Mouse (Mus musculus) R1 (cell line): ENCODE data around the gene Selenos.
A peak's percentile ranks its signal among the peaks of the same experiment; 100 is the strongest.

Experiments used
- DNase-seq: peaks from one replicate; pipeline ENCODE4 v3.0.0-alpha.2; 2018; ENCODE audit warnings: low read depth, low spot score

Gene Selenos

DNA sequence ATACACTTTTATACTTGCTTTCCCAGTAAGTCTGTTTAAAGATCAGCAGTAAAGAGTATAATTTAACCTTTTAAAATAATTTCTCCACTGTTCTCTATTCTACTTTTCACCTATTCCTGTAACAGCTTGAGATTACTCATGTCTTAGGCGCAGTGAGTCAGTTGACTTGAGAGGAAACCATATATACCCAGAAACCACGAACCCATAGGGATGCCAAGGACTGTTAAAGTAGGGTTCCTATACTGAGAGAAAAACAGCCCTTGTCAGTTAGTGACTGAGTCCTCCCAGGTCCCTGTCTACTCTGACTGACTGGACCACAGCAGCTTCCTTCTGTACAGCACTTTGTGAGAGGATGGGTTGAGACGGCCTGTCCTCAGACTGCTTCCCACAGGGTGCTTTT lies 38.6 kb downstream of the Selenos start:
- no peak for DNase-seq

DNA sequence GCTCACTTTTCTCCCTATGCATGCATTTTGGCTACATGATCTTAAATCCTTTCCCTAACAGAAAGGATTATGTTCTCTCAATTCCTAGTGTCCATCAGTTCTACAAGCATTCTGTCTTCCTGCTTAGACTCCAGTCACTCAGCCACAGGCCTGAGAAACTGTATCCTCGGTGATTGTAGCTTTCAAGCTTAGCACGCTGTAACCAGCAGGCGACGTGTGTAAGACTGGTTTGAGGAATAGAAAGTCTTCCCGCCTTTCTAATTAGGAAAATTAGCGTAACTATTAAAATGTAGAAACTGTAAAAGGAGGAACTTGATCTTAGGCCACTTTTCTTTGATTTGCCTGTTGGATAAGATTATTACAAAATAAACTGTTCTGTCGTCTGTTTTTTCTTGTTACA lies 39.3 kb downstream of the Selenos start:
- no peak for DNase-seq

DNA sequence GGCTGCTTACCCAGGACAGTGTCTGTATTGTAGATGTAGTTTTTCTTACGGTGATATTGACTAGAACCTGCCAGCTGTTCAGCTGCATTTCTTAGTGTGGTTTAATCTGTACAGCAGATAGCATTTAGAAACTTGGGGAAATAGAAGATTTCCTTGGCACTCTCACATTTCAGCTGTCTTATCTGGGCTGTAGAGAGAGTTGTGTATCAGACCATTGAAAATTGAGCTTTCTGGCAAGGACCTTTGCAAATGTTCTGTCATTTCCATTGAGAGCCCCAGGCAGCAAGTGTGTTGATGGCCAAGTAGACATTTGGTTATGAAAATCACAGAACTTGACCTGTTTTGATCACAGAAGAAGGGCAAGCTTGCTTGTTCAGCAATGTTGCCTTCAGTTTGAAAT lies 40.7 kb downstream of the Selenos start:
- DNase-seq = no peak

- DNase-seq = no peak
Measured at GRCm38 (mm10) chr7:66120702-66121396, 41.4 kb downstream of the Selenos start.

GRCm38 (mm10) chr7:66124551-66124968 lies 45.1 kb downstream of the Selenos start:
- DNase-seq = no peak

- DNase-seq = no peak
Measured at GRCm38 (mm10) chr7:66125368-66125767, 45.9 kb downstream of the Selenos start.

DNA sequence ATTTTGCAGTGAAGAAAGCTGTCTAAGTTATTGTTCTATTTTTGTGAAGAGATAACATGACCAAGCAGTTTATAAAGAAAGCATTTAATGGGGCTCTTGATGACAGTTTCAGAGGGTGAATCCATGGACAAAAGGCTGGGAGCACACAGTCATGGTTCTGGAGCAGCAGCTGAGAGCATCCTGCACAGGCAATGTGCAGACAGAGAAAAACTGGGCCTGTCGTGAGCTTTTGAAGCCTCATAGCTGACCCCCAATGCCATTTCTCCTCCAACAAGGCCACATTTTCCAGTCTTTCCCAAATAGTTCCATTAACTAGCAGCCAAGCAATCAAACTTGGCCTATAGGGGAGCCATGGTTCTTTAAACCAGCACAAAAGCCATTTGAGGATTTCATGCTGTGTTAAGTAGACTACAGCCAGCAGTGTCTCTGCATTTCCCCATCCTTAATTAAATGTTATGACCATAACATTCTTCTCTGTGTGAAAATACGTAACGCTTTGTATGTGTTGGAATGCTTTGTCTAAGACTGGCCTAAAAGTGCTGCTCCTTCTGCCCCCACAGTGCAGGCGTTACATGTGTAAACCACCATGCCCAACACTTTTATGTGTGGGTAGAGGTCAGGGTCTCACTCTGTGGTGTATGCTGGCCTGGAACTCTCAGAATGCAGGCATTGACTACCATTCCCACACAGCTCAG lies 48.6 kb downstream of the Selenos start:
- DNase-seq = no peak

DNA sequence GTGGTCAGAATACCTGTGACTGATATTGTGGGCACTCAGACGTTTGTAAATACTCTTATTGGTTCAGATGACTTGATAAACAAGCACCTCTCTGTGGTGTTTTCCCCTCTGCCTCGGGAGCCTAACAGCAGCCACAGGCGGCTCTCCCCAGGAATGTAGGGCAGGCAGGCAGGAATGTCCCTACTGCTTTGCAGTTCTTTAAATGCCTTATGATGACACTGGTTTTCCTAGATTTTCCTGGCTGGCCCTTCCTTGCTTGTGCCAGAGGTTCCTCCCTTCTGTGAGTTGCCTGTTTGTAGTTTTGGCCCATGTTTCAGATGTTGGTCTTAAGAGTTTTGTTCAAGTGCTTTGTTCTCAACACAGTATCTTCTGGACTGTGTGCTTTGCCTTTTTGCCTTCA lies 49.4 kb downstream of the Selenos start:
- no peak for DNase-seq

DNA sequence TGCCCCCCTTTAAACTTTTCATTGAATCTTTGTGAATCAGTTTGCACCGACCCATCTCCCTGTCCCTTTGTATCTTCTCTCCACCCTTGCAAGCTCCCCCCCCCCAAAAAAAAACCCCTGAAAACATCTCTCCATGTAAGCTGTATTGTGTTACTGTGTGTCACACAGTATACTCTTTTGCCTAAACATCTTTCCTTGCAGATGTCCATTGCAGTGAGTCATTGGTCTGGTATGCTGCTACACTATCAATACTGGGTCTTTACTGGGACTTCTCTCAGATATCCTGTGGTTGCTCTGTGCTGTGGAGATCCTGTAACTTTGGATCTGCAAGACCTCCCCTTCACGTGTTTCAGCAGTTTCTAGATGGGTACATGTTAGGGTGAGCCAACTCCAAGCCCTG lies 50.8 kb downstream of the Selenos start:
- DNase-seq = no peak

DNA sequence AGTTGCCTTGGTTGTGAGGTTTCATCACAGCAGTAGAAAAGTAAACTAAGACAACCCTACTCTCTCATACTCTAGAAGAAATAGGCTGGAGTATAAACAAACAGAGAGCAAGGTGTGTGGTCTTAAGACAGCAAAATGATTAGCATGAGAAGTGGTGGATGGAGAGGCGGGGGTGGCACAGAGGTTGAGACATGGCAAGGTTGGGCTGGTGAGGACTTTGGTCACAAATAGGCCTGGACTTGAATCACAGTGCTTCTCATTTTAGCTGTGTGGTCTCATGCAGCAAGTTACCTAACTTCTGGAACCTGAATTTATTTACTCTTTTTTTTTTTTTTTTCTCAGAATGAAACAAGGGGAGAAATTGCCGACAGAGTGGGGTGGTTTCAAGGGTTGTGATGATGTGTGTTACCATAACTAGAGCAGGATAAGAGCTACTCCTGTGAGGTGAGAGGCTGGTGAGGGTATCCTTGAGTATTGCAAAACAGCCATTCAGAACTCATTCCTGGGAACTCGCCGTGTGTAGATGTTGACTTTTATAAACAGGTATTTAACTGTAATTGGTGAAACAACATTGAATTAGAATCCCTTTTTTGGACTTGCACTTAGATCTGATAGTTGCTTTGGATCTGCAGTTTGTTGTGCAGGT lies 52.5 kb downstream of the Selenos start:
- DNase-seq = no peak

DNA sequence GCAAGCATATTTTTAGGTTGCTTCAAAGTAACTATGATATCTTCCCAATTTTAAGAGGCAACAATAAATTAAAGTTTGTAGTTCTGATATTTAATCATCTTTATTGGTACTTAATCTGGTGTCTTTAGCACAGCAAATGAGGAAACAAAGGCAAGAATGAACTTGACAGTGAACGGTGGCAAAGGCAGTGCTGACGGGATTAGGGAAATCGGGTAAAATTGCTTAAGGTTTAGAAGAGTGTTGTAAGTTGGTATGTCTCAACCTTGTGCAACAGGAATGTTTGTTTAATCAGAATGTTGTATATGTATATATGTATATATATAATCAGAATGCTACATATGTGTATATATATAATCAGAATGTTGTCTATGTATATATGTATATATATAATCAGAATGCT lies 54.7 kb downstream of the Selenos start:
- no peak for DNase-seq

DNA sequence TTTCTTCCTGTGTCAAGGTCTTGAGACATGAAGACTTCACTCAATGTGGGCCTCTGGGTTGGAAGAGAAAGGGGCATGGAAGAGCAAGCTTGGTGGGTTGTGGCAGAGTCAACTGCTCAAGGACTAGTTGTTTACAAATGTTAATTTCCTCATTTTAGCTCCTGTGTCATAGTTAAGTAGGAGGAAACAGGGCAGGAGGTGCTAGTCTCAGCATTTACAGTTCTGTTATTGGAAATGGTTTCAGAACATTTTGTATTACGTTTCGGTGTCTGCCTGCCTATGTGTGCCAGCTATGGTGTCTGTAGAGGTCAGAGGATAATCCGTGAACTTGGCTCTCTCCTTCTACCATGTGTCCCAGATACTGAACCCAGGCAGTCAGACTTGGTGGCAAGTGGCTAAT lies 56.2 kb downstream of the Selenos start:
- peak; percentile 18 for DNase-seq

DNA sequence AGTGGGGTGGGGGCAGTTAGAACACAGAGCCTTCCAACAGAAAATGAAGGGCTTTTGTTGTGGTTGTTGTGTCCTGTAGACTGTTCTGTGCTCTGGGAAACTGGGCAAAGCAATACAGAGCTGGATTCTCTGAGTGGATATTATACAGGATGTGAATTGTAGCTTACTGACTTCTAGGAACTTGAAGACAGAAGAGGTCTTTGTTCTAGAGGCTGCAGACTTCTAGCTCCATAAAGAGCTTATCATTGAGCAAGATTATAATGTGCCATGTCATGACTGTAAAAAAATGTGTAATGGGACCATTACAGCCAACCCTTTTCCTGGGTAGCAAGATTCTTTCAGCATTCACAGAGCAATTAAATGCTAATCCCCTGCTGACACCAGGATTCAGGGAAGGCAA lies 56.7 kb downstream of the Selenos start:
- no peak for DNase-seq

- DNase-seq = no peak
Measured at GRCm38 (mm10) chr7:66137309-66137708, 57.9 kb downstream of the Selenos start.

DNA sequence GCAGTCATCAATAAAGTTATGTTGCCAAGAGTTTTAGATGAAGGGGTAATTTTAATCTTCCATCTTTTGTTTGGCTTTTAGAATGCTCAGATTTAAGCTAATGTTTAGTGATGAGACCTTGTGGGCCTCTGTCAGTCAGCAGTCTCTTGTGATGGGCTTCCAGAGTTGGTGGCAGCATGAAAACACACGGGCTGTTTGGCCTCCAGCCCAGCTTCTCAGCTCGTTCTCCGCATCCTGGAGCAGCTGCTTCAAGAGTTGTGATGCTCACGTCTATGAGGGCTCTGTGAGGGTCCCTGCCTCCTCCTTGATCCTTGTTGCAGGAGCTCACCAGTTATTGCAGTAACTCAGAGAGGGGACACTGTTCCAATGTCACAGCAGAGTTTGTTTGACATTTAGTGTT lies 58.9 kb downstream of the Selenos start:
- no peak for DNase-seq

DNA sequence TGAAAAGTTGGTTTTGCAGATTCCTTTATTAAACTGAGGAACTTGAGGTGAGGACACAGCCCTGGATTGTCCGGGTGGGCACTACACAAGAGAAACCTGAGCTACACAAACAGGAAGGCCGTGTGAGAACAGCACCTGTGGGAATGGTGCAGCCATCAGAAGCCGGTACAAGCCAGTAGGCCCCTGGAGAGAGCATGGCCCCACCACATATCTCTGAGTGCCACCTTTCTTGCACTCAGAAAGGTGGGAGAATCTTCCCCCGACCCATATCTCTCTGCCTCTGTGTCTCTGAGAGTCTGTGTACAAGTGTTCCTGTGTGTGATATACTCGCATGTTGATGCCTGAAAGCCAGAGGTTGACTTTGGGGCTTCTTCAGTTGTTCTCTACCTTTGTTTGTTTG lies 59.4 kb downstream of the Selenos start:
- DNase-seq = no peak
